Mouse (Mus musculus) thymus, postnatal 36 days (tissue): Measurements from ENCODE around the gene Pcbp3.
A peak's percentile ranks its signal among the peaks of the same experiment; 100 is the strongest.

Source experiments
- DNase-seq, 2 experiments: peaks; one replicate each; pipeline ENCODE4 v3.0.0; 2022; ENCODE audit warnings: mixed read lengths in 2 of 2

Gene Pcbp3

GRCm38 (mm10) chr10:76729631-76730620, 231.8 kb downstream of the Pcbp3 start:
- DNase-seq, result no peak

GRCm38 (mm10) chr10:76728369-76728768, 233.3 kb downstream of the Pcbp3 start:
- DNase-seq, result peak; percentile 29 to 31

- DNase-seq, result no peak
Measured at GRCm38 (mm10) chr10:76727301-76727700, 234.4 kb downstream of the Pcbp3 start.

- DNase-seq, result no peak
Measured at GRCm38 (mm10) chr10:76726866-76727265, 234.8 kb downstream of the Pcbp3 start.

- DNase-seq, result no peak
Measured at GRCm38 (mm10) chr10:76725682-76726285, 235.9 kb downstream of the Pcbp3 start, which contains the start of gene Col6a1. Gene Col6a1 (minus strand): TSS chr10:76726168.

- no peak for DNase-seq
Measured at GRCm38 (mm10) chr10:76725097-76725496, 236.6 kb downstream of the Pcbp3 start.

GRCm38 (mm10) chr10:76724231-76724736, 237.4 kb downstream of the Pcbp3 start:
- DNase-seq, result no peak

- no peak for DNase-seq
Measured at GRCm38 (mm10) chr10:76722751-76723450, 238.8 kb downstream of the Pcbp3 start.

- DNase-seq, result no peak
Measured at GRCm38 (mm10) chr10:76721746-76722145, 239.9 kb downstream of the Pcbp3 start.

- DNase-seq, result no peak
Measured at GRCm38 (mm10) chr10:76721216-76721615, 240.5 kb downstream of the Pcbp3 start.

- DNase-seq, result no peak
Measured at GRCm38 (mm10) chr10:76717631-76718030, 244.1 kb downstream of the Pcbp3 start.

GRCm38 (mm10) chr10:76717026-76717425, 244.7 kb downstream of the Pcbp3 start:
- no peak for DNase-seq

GRCm38 (mm10) chr10:76714303-76714702, 247.4 kb downstream of the Pcbp3 start:
- no peak for DNase-seq

GRCm38 (mm10) chr10:76712500-76712899, 249.2 kb downstream of the Pcbp3 start:
- no peak for DNase-seq
